ENCODE assay signal across 19 mouse cellular contexts in genomic region chr9:102972393-102973050, GRCm38 (mm10). TPM values are rescaled to one million over a fixed set of nuclear protein-coding genes. Genes with fewer than 3 reads are reported as not detected.
DNase-seq lines count a peak whose midpoint lies in the region.
"Had no signal": no experiment of that assay in that cellular context is flagged by ENCODE, and none has a peak within 500 bp of the region (broad histone marks: within the 10 kb centered on the region; RNA-seq: fewer than 3 reads in every experiment).

No protein-coding gene starts in this region.

- DNase-seq in gastrocnemius, postnatal 25 days, result peak; percentile 54
- no peak for DNase-seq in gastrocnemius, postnatal 4 days (ENCODE audit: low spot score in 2 of 2)
- DNase-seq in 3134 (ENCODE audit: extremely low read depth, insufficient read length, low spot score) (peak; percentile 59), NIH3T3 (ENCODE audit: low read depth) (peak; percentile 85)
- no peak for DNase-seq in limb, embryonic 10.5 days (ENCODE audit: low spot score)
- no peak for DNase-seq in frontal cortex, adult 2 months (ENCODE audit: extremely low spot score in 1 of 2, low spot score in 1 of 2)
- DNase-seq in neural tube, embryonic 10.5 days (ENCODE audit: extremely low spot score, low spot score), result no peak
- DNase-seq: cerebellum, adult 9-11 months; forebrain, postnatal 0 days; kidney, adult 2 months; kidney, postnatal 25 days; layer of hippocampus, adult 9-11 months; liver, embryonic 13.5 days; lung, embryonic 14.5 days; lung, postnatal 36 days; thymus, adult 2 months had no signal

- peak overlapping the region; percentile 42 for H3K27ac ChIP-seq in limb, embryonic 10.5 days
- H3K27ac ChIP-seq: embryonic facial prominence, embryonic 12.5 days; hindbrain, embryonic 13.5 days; liver, embryonic 13.5 days had no signal

- WGBS in limb, embryonic 10.5 days, result 87% methylated on average over 2 of the region's 2 CpGs

- no peaks in the 10 kb centered on the region for H3K9me3 ChIP-seq in limb, embryonic 10.5 days (replicated peaks)
- H3K9me3 ChIP-seq: embryonic facial prominence, embryonic 12.5 days; hindbrain, embryonic 13.5 days; liver, embryonic 13.5 days had no signal

- H3K4me3 ChIP-seq in limb, embryonic 10.5 days, result no peak overlapping the region
- H3K4me3 ChIP-seq: embryonic facial prominence, embryonic 12.5 days; hindbrain, embryonic 13.5 days; liver, embryonic 13.5 days had no signal

- peaks cover 31% of the 10 kb centered on the region for H3K4me1 ChIP-seq in limb, embryonic 10.5 days
- H3K4me1 ChIP-seq: liver, embryonic 13.5 days had no signal

- no peaks in the 10 kb centered on the region for H3K27me3 ChIP-seq in limb, embryonic 10.5 days (ENCODE audit: low read depth, poor library complexity, severe bottlenecking)
- H3K27me3 ChIP-seq: embryonic facial prominence, embryonic 12.5 days; hindbrain, embryonic 13.5 days; liver, embryonic 13.5 days had no signal

- H3K36me3 ChIP-seq in limb, embryonic 10.5 days, result no peaks in the 10 kb centered on the region
- H3K36me3 ChIP-seq: embryonic facial prominence, embryonic 12.5 days; hindbrain, embryonic 13.5 days; liver, embryonic 13.5 days had no signal

RNA-seq across cellular contexts. Expression of gene Slco2a1, which starts 16.0 kb away (rescaled TPM):
- under 1 TPM; 0.77 to 0.80 TPM for total RNA-seq in gastrocnemius, postnatal 25 days (2021)
- total RNA-seq in gastrocnemius, postnatal 4 days (2021), result 1 to 10 TPM in 1 of 2 experiments, under 1 TPM in 1; 0.93 to 1.9 TPM
- polyA plus RNA-seq in limb, embryonic 10.5 days (2016; fragmentation: Nextera tagmentation; extraction: Ambion mirVana), result 0.29 and 0.50 TPM in 2 replicates
- 0.52 and 0.76 TPM in 2 replicates for polyA plus RNA-seq in frontal cortex, adult 2 months (2012; rRNA removed)
- total RNA-seq: megakaryocyte-erythroid progenitor cell, adult 5-6 weeks had no signal

Comparison
In these comparisons a context has a peak if more than half of its experiments do, and no peak if none do; other contexts are left out.
1. DNase-seq: peak in gastrocnemius, postnatal 25 days (single experiment), 3134 (single experiment) and NIH3T3 (single experiment); none in gastrocnemius, postnatal 4 days (0 of 2), limb, embryonic 10.5 days (single experiment), frontal cortex, adult 2 months (0 of 2) and neural tube, embryonic 10.5 days (single experiment).